Mouse (Mus musculus) lung, adult 10 weeks (tissue): ENCODE results near the gene Pou3f3. TPM values are rescaled to one million over a fixed set of nuclear protein-coding genes. Genes with fewer than 3 reads are reported as not detected.

Experiments
- polyA plus RNA-seq: library from polyadenylated mRNA; stranded (reverse); fragments of 350-450 nt; fragmentation: Illumina TruSeq; extraction: RNeasy Lipid Tissue Mini Kit (QIAGEN cat#74804); gene quantifications from one replicate; pipeline ENCODE4 v1.2.3, GENCODE M21; 2014; ENCODE audit warnings: low read depth, low replicate concordance; ENCODE audit not compliant: insufficient read depth

The Pou3f3 gene
- polyA plus RNA-seq: 0.10 TPM

GRCm38 (mm10) chr1:42695578-42695915, at the start of gene Pou3f3:
Pou3f3 (plus strand) TSS chr1:42695768.

Other genes with a start within 250 kb of the Pou3f3 start
- gene Mrps9, start 155.5 kb downstream of the Pou3f3 start, polyA plus RNA-seq: 34.8 TPM